Mouse (Mus musculus): ENCODE results near the gene Rnf128. TPM values are rescaled to one million over a fixed set of nuclear protein-coding genes. Genes with fewer than 3 reads are reported as not detected.

The Rnf128 gene
- polyA plus RNA-seq, 1 experiment, result 5.2 TPM

GRCm38 (mm10) chrX:139610765-139611300 lies 47.7 kb downstream of the Rnf128 start:
- Histone ChIP-seq H3K27me3 (ENCODE audit: control insufficient read depth, insufficient read depth, insufficient read length) (no peaks in the 10 kb centered on the region), H3K36me3 (ENCODE audit: control insufficient read depth, insufficient read depth) (no peaks in the 10 kb centered on the region), H3ac (ENCODE audit: control insufficient read depth, insufficient read length) (peak overlapping the region; percentile 30), H3K4me3 (peak overlapping the region; percentile 34), H3K4me2 (ENCODE audit: low read depth) (peak overlapping the region; percentile 69), H3K79me2 (ENCODE audit: control insufficient read depth, insufficient read depth) (no peaks in the 10 kb centered on the region)
- no peak for TF ChIP-seq POLR2AphosphoS2 (IDR thresholded peaks at IDR 0.05; ENCODE audit: insufficient read length, low read depth)
- TF ChIP-seq MAX (IDR thresholded peaks at IDR 0.05; ENCODE audit: low read depth), result no peak
- TF ChIP-seq TCF12 (IDR thresholded peaks at IDR 0.05; ENCODE audit: insufficient read depth, poor library complexity, severe bottlenecking), result no peak
- TF ChIP-seq POLR2A (IDR thresholded peaks at IDR 0.05; ENCODE audit: insufficient read length, low read depth), result no peak
- TF ChIP-seq MYOD1 (IDR thresholded peaks at IDR 0.05; ENCODE audit: control insufficient read depth in 1 of 3, insufficient read length in 2 of 3, low read depth in 2 of 3), result no peak
- TF ChIP-seq REST (IDR thresholded peaks at IDR 0.05; ENCODE audit: insufficient read depth, insufficient read length), result no peak

- H3K27me3 ChIP-seq (ENCODE audit: control insufficient read depth, insufficient read depth, insufficient read length), result no peaks in the 10 kb centered on the region
- H3ac ChIP-seq (ENCODE audit: control insufficient read depth, insufficient read length), result no peak overlapping the region
- no peak for TF ChIP-seq TCF3 (IDR thresholded peaks at IDR 0.05; ENCODE audit: insufficient read length, low read depth)
- no peak for TF ChIP-seq POLR2A (IDR thresholded peaks at IDR 0.05; ENCODE audit: insufficient read length, low read depth)
- no peak for TF ChIP-seq E2F4 (IDR thresholded peaks at IDR 0.05; ENCODE audit: insufficient read depth)
- TF ChIP-seq POLR2AphosphoS2 (IDR thresholded peaks at IDR 0.05; ENCODE audit: insufficient read length, low read depth), result no peak
- TF ChIP-seq MAX (IDR thresholded peaks at IDR 0.05; ENCODE audit: low read depth), result no peak
- H3K36me3 ChIP-seq (ENCODE audit: control insufficient read depth, insufficient read depth), result no peaks in the 10 kb centered on the region
- H3K4me2 ChIP-seq (ENCODE audit: low read depth), result no peak overlapping the region
- H3K4me3 ChIP-seq, result no peak overlapping the region
- no peaks in the 10 kb centered on the region for H3K79me2 ChIP-seq (ENCODE audit: control insufficient read depth, insufficient read depth)
These were observed 51.6 kb downstream of the Rnf128 start for GRCm38 (mm10) chrX:139614761-139615160.

- TF ChIP-seq USF1 (IDR thresholded peaks at IDR 0.05; ENCODE audit: low read depth) (no peak), REST (IDR thresholded peaks at IDR 0.05; ENCODE audit: insufficient read depth, insufficient read length) (no peak), POLR2A (IDR thresholded peaks at IDR 0.05; ENCODE audit: insufficient read length, low read depth) (no peak), TCF3 (IDR thresholded peaks at IDR 0.05; ENCODE audit: insufficient read length, low read depth) (no peak), CEBPB (IDR thresholded peaks at IDR 0.05; ENCODE audit: insufficient read depth, poor library complexity, severe bottlenecking) (no peak), E2F4 (IDR thresholded peaks at IDR 0.05; ENCODE audit: insufficient read depth) (no peak), MAX (IDR thresholded peaks at IDR 0.05; ENCODE audit: low read depth) (no peak), MYOD1 (IDR thresholded peaks at IDR 0.05; ENCODE audit: control insufficient read depth in 1 of 3, insufficient read length in 2 of 3, low read depth in 2 of 3) (no peak), MYOG (IDR thresholded peaks at IDR 0.05; ENCODE audit: control insufficient read depth in 1 of 3, insufficient read depth in 1 of 3, insufficient read length in 2 of 3, low read depth in 2 of 3) (no peak), SRF (IDR thresholded peaks at IDR 0.05; ENCODE audit: control insufficient read depth, insufficient read length, low read depth) (no peak), TCF12 (IDR thresholded peaks at IDR 0.05; ENCODE audit: insufficient read depth, poor library complexity, severe bottlenecking) (no peak), POLR2AphosphoS2 (IDR thresholded peaks at IDR 0.05; ENCODE audit: insufficient read length, low read depth) (no peak)
- H3K4me2 ChIP-seq (ENCODE audit: low read depth), result no peak overlapping the region
- no peak overlapping the region for H3K4me3 ChIP-seq
- no peaks in the 10 kb centered on the region for H3K79me2 ChIP-seq (ENCODE audit: control insufficient read depth, insufficient read depth)
- H3K27me3 ChIP-seq (ENCODE audit: control insufficient read depth, insufficient read depth, insufficient read length), result no peaks in the 10 kb centered on the region
- no peak overlapping the region for H3ac ChIP-seq (ENCODE audit: control insufficient read depth, insufficient read length)
- H3K36me3 ChIP-seq (ENCODE audit: control insufficient read depth, insufficient read depth), result no peaks in the 10 kb centered on the region
These were observed 59.0 kb downstream of the Rnf128 start for GRCm38 (mm10) chrX:139622071-139622470.

GRCm38 (mm10) chrX:139634758-139635157 lies 71.6 kb downstream of the Rnf128 start:
- Histone ChIP-seq H3K27me3 (ENCODE audit: control insufficient read depth, insufficient read depth, insufficient read length) (no peaks in the 10 kb centered on the region), H3K4me3 (no peak overlapping the region), H3K4me2 (ENCODE audit: low read depth) (no peak overlapping the region), H3K36me3 (ENCODE audit: control insufficient read depth, insufficient read depth) (no peaks in the 10 kb centered on the region), H3ac (ENCODE audit: control insufficient read depth, insufficient read length) (no peak overlapping the region), H3K79me2 (ENCODE audit: control insufficient read depth, insufficient read depth) (no peaks in the 10 kb centered on the region)
- TF ChIP-seq POLR2A (IDR thresholded peaks at IDR 0.05; ENCODE audit: insufficient read length, low read depth), result no peak
- no peak for TF ChIP-seq TCF12 (IDR thresholded peaks at IDR 0.05; ENCODE audit: insufficient read depth, poor library complexity, severe bottlenecking)
- no peak for TF ChIP-seq TCF3 (IDR thresholded peaks at IDR 0.05; ENCODE audit: insufficient read length, low read depth)
- TF ChIP-seq E2F4 (IDR thresholded peaks at IDR 0.05; ENCODE audit: insufficient read depth), result no peak
- no peak for TF ChIP-seq POLR2AphosphoS2 (IDR thresholded peaks at IDR 0.05; ENCODE audit: insufficient read length, low read depth)
- no peak for TF ChIP-seq MYOG (IDR thresholded peaks at IDR 0.05; ENCODE audit: control insufficient read depth in 1 of 3, insufficient read depth in 1 of 3, insufficient read length in 2 of 3, low read depth in 2 of 3)
- no peak for TF ChIP-seq MAX (IDR thresholded peaks at IDR 0.05; ENCODE audit: low read depth)
- TF ChIP-seq REST (IDR thresholded peaks at IDR 0.05; ENCODE audit: insufficient read depth, insufficient read length), result no peak
- no peak for TF ChIP-seq MYOD1 (IDR thresholded peaks at IDR 0.05; ENCODE audit: control insufficient read depth in 1 of 3, insufficient read length in 2 of 3, low read depth in 2 of 3)
- TF ChIP-seq CEBPB (IDR thresholded peaks at IDR 0.05; ENCODE audit: insufficient read depth, poor library complexity, severe bottlenecking), result no peak

- Histone ChIP-seq H3ac (ENCODE audit: control insufficient read depth, insufficient read length) (no peak overlapping the region), H3K36me3 (ENCODE audit: control insufficient read depth, insufficient read depth) (no peaks in the 10 kb centered on the region), H3K27me3 (ENCODE audit: control insufficient read depth, insufficient read depth, insufficient read length) (no peaks in the 10 kb centered on the region), H3K79me2 (ENCODE audit: control insufficient read depth, insufficient read depth) (no peaks in the 10 kb centered on the region), H3K4me2 (ENCODE audit: low read depth) (no peak overlapping the region), H3K4me3 (no peak overlapping the region)
- TF ChIP-seq REST (IDR thresholded peaks at IDR 0.05; ENCODE audit: insufficient read depth, insufficient read length) (no peak), MAX (IDR thresholded peaks at IDR 0.05; ENCODE audit: low read depth) (no peak), POLR2A (IDR thresholded peaks at IDR 0.05; ENCODE audit: insufficient read length, low read depth) (no peak), TCF3 (IDR thresholded peaks at IDR 0.05; ENCODE audit: insufficient read length, low read depth) (no peak), TCF12 (IDR thresholded peaks at IDR 0.05; ENCODE audit: insufficient read depth, poor library complexity, severe bottlenecking) (no peak), E2F4 (IDR thresholded peaks at IDR 0.05; ENCODE audit: insufficient read depth) (no peak), USF1 (IDR thresholded peaks at IDR 0.05; ENCODE audit: low read depth) (no peak), MYOD1 (IDR thresholded peaks at IDR 0.05; ENCODE audit: control insufficient read depth in 1 of 3, insufficient read length in 2 of 3, low read depth in 2 of 3) (no peak), CEBPB (IDR thresholded peaks at IDR 0.05; ENCODE audit: insufficient read depth, poor library complexity, severe bottlenecking) (no peak), POLR2AphosphoS2 (IDR thresholded peaks at IDR 0.05; ENCODE audit: insufficient read length, low read depth) (no peak)
These were observed 76.6 kb downstream of the Rnf128 start for GRCm38 (mm10) chrX:139639744-139640143.
